ENCODE assay signal across 8 mouse cellular contexts in the genomic region with DNA sequence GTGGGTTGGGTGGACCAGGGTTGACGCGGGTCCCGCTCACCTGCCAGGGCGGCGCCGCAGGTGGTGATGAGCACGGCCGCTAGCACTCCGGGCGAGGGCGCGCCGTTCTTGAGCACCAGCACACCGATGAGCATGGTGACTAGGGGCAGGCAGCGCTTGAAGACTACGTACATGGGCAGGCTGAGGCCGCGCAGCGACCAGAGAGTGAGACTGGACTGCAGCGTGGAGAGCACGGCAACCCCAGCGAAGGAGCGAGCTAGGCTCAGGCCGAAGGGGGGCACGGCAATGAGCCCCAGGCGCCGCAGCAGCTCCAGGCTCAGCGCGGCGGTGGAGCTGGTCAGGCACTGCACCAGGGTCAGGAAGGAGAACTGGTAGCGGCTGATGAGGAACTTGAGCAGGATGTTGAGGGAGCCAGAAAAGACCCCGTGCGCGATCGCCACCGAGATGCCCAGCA. TPM values are rescaled to one million over a fixed set of nuclear protein-coding genes. Genes with fewer than 3 reads are reported as not detected.
DNase-seq lines count a peak whose midpoint lies in the region; ATAC-seq and TF ChIP-seq lines count a peak whose summit lies in the region.

No protein-coding gene starts in this region.

- under 1% methylated on average over 36 of the region's 36 CpGs for WGBS in kidney, adult 2 months
- 0% methylated on average over 36 of the region's 36 CpGs for WGBS in embryonic facial prominence, embryonic 13.5 days
- WGBS in hindbrain, embryonic 15.5 days = 0% methylated on average over 36 of the region's 36 CpGs
- WGBS in lung, embryonic 16.5 days = under 1% methylated on average over 36 of the region's 36 CpGs
- under 1% methylated on average over 36 of the region's 36 CpGs for WGBS in stomach, postnatal 0 days

- peak; percentile 7; the same call in 1 of the 2 replicates for ATAC-seq in embryonic facial prominence, embryonic 13.5 days (ENCODE audit: insufficient number of reproducible peaks, insufficient read depth, low FRiP score, low TSS enrichment, low read depth)
- peak; percentile 61 for ATAC-seq in hindbrain, embryonic 15.5 days (ENCODE audit: low FRiP score, low read depth)
- ATAC-seq in lung, embryonic 16.5 days (ENCODE audit: low read depth) = peak; percentile 53
- ATAC-seq in stomach, postnatal 0 days (ENCODE audit: low FRiP score, low TSS enrichment) = peak; percentile 34

- peaks cover 7% of the 10 kb centered on the region for H3K27me3 ChIP-seq in kidney, adult 2 months (replicated peaks; ENCODE audit: control insufficient read depth, insufficient read depth, low read length)
- peaks cover 77% of the 10 kb centered on the region for H3K27me3 ChIP-seq in embryonic facial prominence, embryonic 13.5 days
- H3K27me3 ChIP-seq in hindbrain, embryonic 15.5 days = peaks cover 44% of the 10 kb centered on the region
- peaks cover 50% of the 10 kb centered on the region for H3K27me3 ChIP-seq in lung, embryonic 16.5 days (ENCODE audit: control insufficient read depth, insufficient read depth, low read depth, low read length)
- peaks cover 16% of the 10 kb centered on the region; the same call in 1 of the 2 replicates for H3K27me3 ChIP-seq in stomach, postnatal 0 days (ENCODE audit: control insufficient read depth, insufficient read depth, low read length)

- H3K4me1 ChIP-seq in kidney, adult 2 months (ENCODE audit: control insufficient read depth, insufficient read depth, low read length) = peaks cover 4% of the 10 kb centered on the region; the same call in 1 of the 2 replicates
- H3K4me1 ChIP-seq in embryonic facial prominence, embryonic 13.5 days = peaks cover 30% of the 10 kb centered on the region
- H3K4me1 ChIP-seq in hindbrain, embryonic 15.5 days (replicated peaks) = peaks cover 38% of the 10 kb centered on the region
- H3K4me1 ChIP-seq in lung, embryonic 16.5 days (replicated peaks; ENCODE audit: control insufficient read depth, insufficient read depth, low read length) = peaks cover 21% of the 10 kb centered on the region
- H3K4me1 ChIP-seq in stomach, postnatal 0 days (replicated peaks; ENCODE audit: control insufficient read depth, insufficient read depth) = peaks cover 14% of the 10 kb centered on the region; the same call in 1 of the 2 replicates

- peak overlapping the region; percentile 99 for H3K4me2 ChIP-seq in embryonic facial prominence, embryonic 13.5 days
- H3K4me2 ChIP-seq in hindbrain, embryonic 15.5 days = peak overlapping the region; percentile 100
- peak overlapping the region; percentile 99 for H3K4me2 ChIP-seq in lung, embryonic 16.5 days (ENCODE audit: low read depth, low read length)
- H3K4me2 ChIP-seq in stomach, postnatal 0 days (replicated peaks; ENCODE audit: low read depth) = peak overlapping the region; percentile 95

- H3K9me3 ChIP-seq in embryonic facial prominence, embryonic 13.5 days = no peaks in the 10 kb centered on the region
- H3K9me3 ChIP-seq in hindbrain, embryonic 15.5 days = no peaks in the 10 kb centered on the region
- no peaks in the 10 kb centered on the region for H3K9me3 ChIP-seq in lung, embryonic 16.5 days (ENCODE audit: control insufficient read depth, low read length)
- H3K9me3 ChIP-seq in stomach, postnatal 0 days (ENCODE audit: control insufficient read depth, low read length) = no peaks in the 10 kb centered on the region

- peak overlapping the region; percentile 65 for H3K9ac ChIP-seq in embryonic facial prominence, embryonic 13.5 days
- peak overlapping the region; percentile 49 for H3K9ac ChIP-seq in hindbrain, embryonic 15.5 days
- H3K9ac ChIP-seq in lung, embryonic 16.5 days (ENCODE audit: low read length) = peak overlapping the region; percentile 54
- peak overlapping the region; percentile 38 for H3K9ac ChIP-seq in stomach, postnatal 0 days (ENCODE audit: low read length)

- no peak overlapping the region for H3K27ac ChIP-seq in kidney, adult 2 months (ENCODE audit: insufficient read depth, low read depth, low read length)
- no peak overlapping the region for H3K27ac ChIP-seq in embryonic facial prominence, embryonic 13.5 days
- no peak overlapping the region for H3K27ac ChIP-seq in hindbrain, embryonic 15.5 days (replicated peaks)
- H3K27ac ChIP-seq in lung, embryonic 16.5 days (ENCODE audit: low read length) = no peak overlapping the region
- H3K27ac ChIP-seq in stomach, postnatal 0 days (replicated peaks) = no peak overlapping the region

- DNase-seq in kidney, adult 2 months = no peak
- DNase-seq in kidney, adult 9 months = no peak
- peak; percentile 60 for DNase-seq in R1 (ENCODE audit: low read depth, low spot score)
- peak; percentile 52 for DNase-seq in stomach, postnatal 0 days (ENCODE audit: low spot score)
- no peak for DNase-seq in c-Kit-positive CD71-positive TER-119-positive erythroid progenitor cells, embryonic 14.5 days (ENCODE audit: low spot score)

- no peak for TF ChIP-seq POLR2A in kidney, adult 2 months (IDR thresholded peaks at IDR 0.05; ENCODE audit: low read depth, low read length)

- no peak for TF ChIP-seq EP300 in stomach, postnatal 0 days (optimal IDR thresholded peaks at IDR 0.05)

- TF ChIP-seq CTCF in kidney, adult 2 months (conservative IDR thresholded peaks at IDR 0.05; ENCODE audit: insufficient read depth, insufficient read length, low read depth, low read length) = no peak
- no peak for TF ChIP-seq CTCF in stomach, postnatal 0 days (IDR thresholded peaks at IDR 0.05; ENCODE audit: low read depth)

- no peaks in the 10 kb centered on the region for H3K36me3 ChIP-seq in kidney, adult 2 months (ENCODE audit: control insufficient read depth, insufficient read depth, low read length)
- no peaks in the 10 kb centered on the region for H3K36me3 ChIP-seq in embryonic facial prominence, embryonic 13.5 days
- no peaks in the 10 kb centered on the region for H3K36me3 ChIP-seq in hindbrain, embryonic 15.5 days
- no peaks in the 10 kb centered on the region for H3K36me3 ChIP-seq in lung, embryonic 16.5 days (ENCODE audit: control insufficient read depth, insufficient read depth, low read length)
- no peaks in the 10 kb centered on the region for H3K36me3 ChIP-seq in stomach, postnatal 0 days (ENCODE audit: control insufficient read depth, insufficient read depth, low read length)

- peak overlapping the region; percentile 44; the same call in 1 of the 2 replicates for H3K4me3 ChIP-seq in kidney, adult 2 months (ENCODE audit: insufficient read depth, low read depth, low read length)
- peak overlapping the region; percentile 60 for H3K4me3 ChIP-seq in embryonic facial prominence, embryonic 13.5 days
- H3K4me3 ChIP-seq in hindbrain, embryonic 15.5 days = peak overlapping the region; percentile 59
- peak overlapping the region; percentile 58 for H3K4me3 ChIP-seq in lung, embryonic 16.5 days (ENCODE audit: low read length)
- H3K4me3 ChIP-seq in stomach, postnatal 0 days (ENCODE audit: low read depth, low read length) = peak overlapping the region; percentile 51

RNA-seq across cellular contexts. Expression of gene Slc35d3, which starts 0.7 kb away (rescaled TPM):
- 0.08 and 0.20 TPM in 2 replicates for polyA plus RNA-seq in kidney, adult 2 months (2012; rRNA removed)
- 0.27 and 0.48 TPM in 2 replicates for polyA plus RNA-seq in embryonic facial prominence, embryonic 13.5 days (2015; fragmentation: Nextera tagmentation; extraction: Ambion mirVana)
- polyA plus RNA-seq in hindbrain, embryonic 15.5 days (2015; fragmentation: Nextera tagmentation; extraction: Ambion mirVana) = 2.8 and 3.4 TPM in 2 replicates
- 0.72 and 0.95 TPM in 2 replicates for polyA plus RNA-seq in lung, embryonic 16.5 days (2015; fragmentation: Nextera tagmentation; extraction: Ambion mirVana)
- 0.24 and 0.25 TPM in 2 replicates for polyA plus RNA-seq in stomach, postnatal 0 days (2015; fragmentation: Nextera tagmentation; extraction: Ambion mirVana)

RNA-seq across cellular contexts. Expression of gene Pex7, which starts 56.9 kb away (rescaled TPM):
- 87.4 and 90.9 TPM in 2 replicates for polyA plus RNA-seq in kidney, adult 2 months (2012; rRNA removed)
- polyA plus RNA-seq in embryonic facial prominence, embryonic 13.5 days (2015; fragmentation: Nextera tagmentation; extraction: Ambion mirVana) = 21.5 and 24.9 TPM in 2 replicates
- 28.9 and 30.1 TPM in 2 replicates for polyA plus RNA-seq in hindbrain, embryonic 15.5 days (2015; fragmentation: Nextera tagmentation; extraction: Ambion mirVana)
- 30.5 and 34.2 TPM in 2 replicates for polyA plus RNA-seq in lung, embryonic 16.5 days (2015; fragmentation: Nextera tagmentation; extraction: Ambion mirVana)
- polyA plus RNA-seq in stomach, postnatal 0 days (2015; fragmentation: Nextera tagmentation; extraction: Ambion mirVana) = 56.0 and 60.8 TPM in 2 replicates

Comparison
In these comparisons a context has a peak if more than half of its experiments do, and no peak if none do; other contexts are left out.
1. DNase-seq: peak in R1 (single experiment) and stomach, postnatal 0 days (single experiment); none in kidney, adult 2 months (single experiment), kidney, adult 9 months (single experiment) and c-Kit-positive CD71-positive TER-119-positive erythroid progenitor cells, embryonic 14.5 days (single experiment).
2. ATAC-seq: peak in every context shown above with its lines; median percentile 61 in hindbrain, embryonic 15.5 days; 53 in lung, embryonic 16.5 days; 34 in stomach, postnatal 0 days; 7 in embryonic facial prominence, embryonic 13.5 days.
3. Peak in every context shown above with its lines, with median percentiles within 50 percentile points of each other: H3K4me3 ChIP-seq, H3K4me2 ChIP-seq and H3K9ac ChIP-seq.